Mouse (Mus musculus) leukemia stem cell, adult 10-12 weeks (primary cell): ENCODE data around the gene Calhm6. TPM values are rescaled to one million over a fixed set of nuclear protein-coding genes. Genes with fewer than 3 reads are reported as not detected.

ENCODE experiments used
- polyA plus RNA-seq: library from polyadenylated mRNA; stranded (reverse); fragments of >175 nt; gene quantifications from 2 replicates; pipeline ENCODE4 v1.2.3, GENCODE M21; 2012; ENCODE audit warnings: low replicate concordance

The Calhm6 gene
- polyA plus RNA-seq: 4.1 and 6.4 TPM in 2 replicates

GRCm38 (mm10) chr10:34127392-34128378 is at the start of gene Calhm6:
TSS of gene Calhm6 (minus strand) at chr10:34127984.

GRCm38 (mm10) chr10:34096418-34096883 is 31.3 kb downstream of the Calhm6 start, which contains the start of gene Calhm5:
TSS of gene Calhm5 (minus strand) at chr10:34096519.

Other genes starting within 250 kb of the Calhm6 start
- gene Rsph4a, start 222.9 kb downstream of the Calhm6 start, polyA plus RNA-seq: not detected in 2 replicates
- 1.3 and 2.7 TPM in 2 replicates for gene Zup1, start 176.7 kb downstream of the Calhm6 start, polyA plus RNA-seq
- 118 and 123 TPM in 2 replicates for gene Rwdd1, start 108.4 kb downstream of the Calhm6 start, polyA plus RNA-seq
- not detected in 2 replicates for gene Trappc3l, start 90.4 kb downstream of the Calhm6 start, polyA plus RNA-seq
- gene Calhm4, start 83.7 kb downstream of the Calhm6 start, polyA plus RNA-seq: not detected in 2 replicates
- gene Calhm5, start 31.5 kb downstream of the Calhm6 start, polyA plus RNA-seq: not detected in 2 replicates
- 0.56 and 0.86 TPM in 2 replicates for gene Dse, start 79.7 kb upstream of the Calhm6 start, polyA plus RNA-seq
- 12.4 and 21.9 TPM in 2 replicates for gene Tspyl1, start 154.2 kb upstream of the Calhm6 start, polyA plus RNA-seq
- gene Tspyl4, start 169.5 kb upstream of the Calhm6 start, polyA plus RNA-seq: 1.1 and 1.4 TPM in 2 replicates